13 mouse cellular contexts compared by ENCODE assay signal in the genomic region with DNA sequence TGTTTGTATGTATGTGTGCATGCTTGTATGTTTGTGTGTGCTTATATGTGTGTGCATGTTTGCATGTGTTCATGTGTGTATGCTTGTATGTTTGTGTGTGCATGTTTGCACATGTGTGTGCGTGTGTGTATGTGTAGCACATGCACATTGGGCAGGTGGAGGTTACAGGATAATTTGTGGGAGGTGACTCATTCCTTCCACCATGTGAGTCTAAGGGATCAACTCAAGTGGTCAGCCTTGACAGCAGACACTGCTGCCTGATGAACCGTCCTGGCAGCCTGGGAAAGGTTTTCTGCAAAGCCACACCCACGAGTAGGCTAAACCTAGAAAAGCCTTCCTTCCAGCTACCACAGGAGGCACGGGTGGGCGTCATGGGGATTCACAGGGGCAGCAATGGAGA.
"Had no signal": no experiment of that assay in that cellular context is flagged by ENCODE, and none has a peak within 500 bp of the region (broad histone marks: within the 10 kb centered on the region; RNA-seq: fewer than 3 reads in every experiment).

No protein-coding gene starts in this region.

- ATAC-seq: liver, embryonic 12.5 days had no signal

- DNase-seq: kidney, adult 9 months; kidney, postnatal 14 days; kidney, postnatal 4 days; liver; lung, adult 18-20 months; lung, postnatal 10 days; lung, postnatal 36 days; midbrain, embryonic 14.5 days; thymus, adult 18-20 months; thymus, postnatal 36 days had no signal

- H3K27me3 ChIP-seq: neural tube, embryonic 12.5 days; neural tube, embryonic 15.5 days had no signal
